Mouse (Mus musculus) E14TG2a.4 (cell line): ENCODE results near the gene Uxs1.

Experiments
- CTCF ChIP-seq: conservative IDR thresholded peaks from 2 replicates; pipeline ENCODE4 v1.5.1; 2014; ENCODE audit warnings: low read length
- NANOG ChIP-seq: IDR thresholded peaks from 2 replicates; pipeline ENCODE4 v1.6.1; 2014; ENCODE audit warnings: borderline replicate concordance, low read length, mixed read lengths
- POU5F1 ChIP-seq: IDR thresholded peaks from 2 replicates; pipeline ENCODE4 v1.6.1; 2014; ENCODE audit warnings: low read length, borderline replicate concordance

- TF ChIP-seq CTCF: no peak
- no peak for TF ChIP-seq POU5F1
- TF ChIP-seq NANOG: no peak
These were observed 61.3 kb downstream of the Uxs1 start for GRCm38 (mm10) chr1:43766328-43766727.
